Mouse (Mus musculus) erythroblast, adult 5-6 weeks (primary cell): ENCODE data around the gene Pi4k2a. TPM values are rescaled to one million over a fixed set of nuclear protein-coding genes. Genes with fewer than 3 reads are reported as not detected.
A peak's percentile ranks its signal among the peaks of the same experiment; 100 is the strongest.

Source experiments
- ATAC-seq: replicated peaks from 2 replicates; pipeline ENCODE4 v1.8.0; 2016; ENCODE audit warnings: moderate number of reproducible peaks, mild to moderate bottlenecking, moderate TSS enrichment, inconsistent platforms; ENCODE audit not compliant: poor library complexity, low FRiP score, severe bottlenecking
- total RNA-seq, 2 experiments: library from RNA; stranded (forward) in 1 of 2; stranded (reverse) in 1 of 2; fragments of 150-400 nt in 1 of 2; fragments of 200-764, 138-1000 nt in 1 of 2; gene quantifications; 2 replicates each; pipeline versions ENCODE4 v1.2.3 to v1.2.4; 2015 to 2017; ENCODE audit warnings: low replicate concordance in 2 of 2

The Pi4k2a gene
- total RNA-seq, 2 experiments from 2014 or later = 3.4 to 4.0 TPM

GRCm38 (mm10) chr19:42151990-42152389 lies 61.7 kb downstream of the Pi4k2a start:
- peak; percentile 76 for ATAC-seq

DNA sequence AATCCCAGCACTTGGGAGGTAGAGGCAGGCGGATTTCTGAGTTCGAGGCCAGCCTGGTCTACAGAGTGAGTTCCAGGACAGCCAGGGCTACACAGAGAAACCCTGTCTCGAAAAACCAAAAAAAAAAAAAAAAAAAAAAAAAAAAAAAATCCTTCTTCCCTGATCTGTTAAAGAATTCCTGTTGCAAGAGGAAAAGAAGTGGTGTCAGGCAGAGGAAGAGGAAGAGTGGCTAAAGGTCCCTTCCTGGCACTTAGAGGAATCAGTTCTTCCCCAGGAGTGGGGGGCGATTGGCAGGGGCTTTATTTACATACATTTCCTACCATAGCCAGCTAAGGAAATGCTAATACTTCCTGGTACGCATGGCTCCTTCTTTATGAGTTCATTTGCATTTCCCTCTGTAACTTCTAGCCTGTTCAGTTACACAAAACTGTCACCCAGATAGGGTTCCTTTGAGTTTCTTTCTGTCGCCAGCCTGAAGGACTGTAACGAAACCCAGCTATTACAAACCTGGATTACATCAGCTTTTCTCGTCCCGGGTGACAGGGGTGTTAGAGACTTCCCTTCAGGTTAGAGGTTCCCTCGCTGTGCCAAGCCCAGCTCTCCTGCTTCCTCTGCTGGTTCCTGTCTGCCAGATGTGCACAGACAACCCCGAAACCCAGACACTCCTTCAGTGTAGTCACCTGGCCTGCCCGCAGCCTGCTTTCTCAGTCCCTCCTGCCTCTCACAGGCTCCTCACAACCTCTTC lies 67.4 kb downstream of the Pi4k2a start:
- ATAC-seq = no peak

DNA sequence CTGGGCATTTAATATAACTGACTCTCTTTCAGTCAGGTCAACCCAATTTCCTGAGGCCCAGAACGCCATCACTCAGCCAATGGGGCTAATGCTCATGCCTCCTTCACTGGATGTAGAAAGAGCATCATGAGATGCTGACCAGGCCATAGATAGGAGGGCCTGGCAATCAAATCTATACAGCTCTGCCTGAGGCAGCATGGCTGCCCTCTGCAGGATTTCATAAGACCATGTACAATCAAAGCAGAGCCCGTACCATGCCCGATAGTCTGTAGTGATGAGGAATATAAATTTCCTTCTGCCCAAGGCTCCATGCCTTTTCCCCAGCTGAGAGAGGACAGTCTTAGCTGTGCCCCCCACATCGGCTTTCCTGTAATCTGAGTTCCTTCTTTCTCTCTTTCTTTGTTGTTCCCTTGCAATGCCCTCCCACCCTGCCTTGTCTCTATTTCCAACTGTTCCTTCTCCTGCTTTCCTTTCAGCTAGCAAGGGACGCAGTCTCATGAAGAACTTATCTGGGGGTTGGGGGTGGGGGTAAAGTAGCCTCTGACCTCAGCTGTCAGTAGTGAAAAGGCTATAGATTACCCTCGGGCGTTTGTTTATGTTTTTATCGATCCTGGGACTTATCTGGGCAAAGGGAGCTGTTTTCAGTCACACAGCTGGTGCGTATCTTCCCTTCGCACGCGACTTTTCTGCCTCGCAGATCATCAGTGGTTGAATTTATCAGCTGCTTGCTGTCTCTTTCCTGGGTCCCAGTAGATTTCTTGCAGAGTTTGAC lies 68.2 kb downstream of the Pi4k2a start:
- 0 out of 2 replicates have a peak, but pooled peaks have one; percentile 46 for ATAC-seq

GRCm38 (mm10) chr19:42163764-42164163 lies 73.5 kb downstream of the Pi4k2a start, which contains the start of gene Zfyve27:
TSS of gene Zfyve27 (plus strand) at chr19:42163951.
- no peak for ATAC-seq

DNA sequence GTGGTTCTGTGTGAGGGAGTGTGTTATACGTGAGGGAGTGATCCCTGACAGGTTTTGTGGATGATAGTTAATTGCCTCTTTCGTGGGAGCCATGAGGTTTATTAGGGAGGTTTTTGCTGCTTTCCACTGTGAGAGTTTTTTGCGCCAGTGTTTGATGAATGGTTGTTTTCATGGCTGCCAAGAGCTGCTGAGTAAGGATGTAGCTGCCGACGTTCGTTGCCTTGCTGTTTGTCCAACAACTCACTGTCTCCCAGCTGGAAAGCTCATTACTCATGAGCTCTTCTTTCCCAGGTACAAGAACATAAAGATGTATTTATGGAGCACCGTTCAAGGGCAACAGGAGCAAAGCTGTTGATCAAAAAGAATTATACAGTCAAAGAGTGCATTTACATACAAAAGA lies 73.9 kb downstream of the Pi4k2a start:
- no peak for ATAC-seq

DNA sequence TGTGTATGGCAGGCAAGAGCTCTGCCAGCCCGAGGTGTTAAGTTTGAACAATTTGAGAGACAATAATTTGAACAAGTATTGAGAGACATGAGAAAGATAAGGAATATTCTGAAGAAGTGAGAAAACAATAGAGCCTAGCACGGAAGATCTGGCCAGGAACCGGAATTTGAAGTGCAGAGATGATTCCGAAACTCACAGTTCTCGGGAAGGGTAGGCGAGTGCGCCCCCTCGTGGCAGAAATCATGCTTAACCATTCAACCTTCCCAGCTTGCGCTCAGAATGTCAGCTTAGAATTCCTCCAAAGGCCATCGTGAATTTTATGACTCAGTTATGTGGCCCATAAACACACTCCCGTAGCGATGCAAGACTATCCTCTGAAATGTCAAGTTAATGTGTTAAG lies 75.9 kb downstream of the Pi4k2a start:
- ATAC-seq = peak; percentile 47

- ATAC-seq = no peak
These were observed 76.5 kb downstream of the Pi4k2a start for GRCm38 (mm10) chr19:42166766-42167165.

- ATAC-seq = no peak
These were observed 77.2 kb downstream of the Pi4k2a start for GRCm38 (mm10) chr19:42167489-42167888.

GRCm38 (mm10) chr19:42169322-42169975 lies 79.2 kb downstream of the Pi4k2a start:
- ATAC-seq = no peak

DNA sequence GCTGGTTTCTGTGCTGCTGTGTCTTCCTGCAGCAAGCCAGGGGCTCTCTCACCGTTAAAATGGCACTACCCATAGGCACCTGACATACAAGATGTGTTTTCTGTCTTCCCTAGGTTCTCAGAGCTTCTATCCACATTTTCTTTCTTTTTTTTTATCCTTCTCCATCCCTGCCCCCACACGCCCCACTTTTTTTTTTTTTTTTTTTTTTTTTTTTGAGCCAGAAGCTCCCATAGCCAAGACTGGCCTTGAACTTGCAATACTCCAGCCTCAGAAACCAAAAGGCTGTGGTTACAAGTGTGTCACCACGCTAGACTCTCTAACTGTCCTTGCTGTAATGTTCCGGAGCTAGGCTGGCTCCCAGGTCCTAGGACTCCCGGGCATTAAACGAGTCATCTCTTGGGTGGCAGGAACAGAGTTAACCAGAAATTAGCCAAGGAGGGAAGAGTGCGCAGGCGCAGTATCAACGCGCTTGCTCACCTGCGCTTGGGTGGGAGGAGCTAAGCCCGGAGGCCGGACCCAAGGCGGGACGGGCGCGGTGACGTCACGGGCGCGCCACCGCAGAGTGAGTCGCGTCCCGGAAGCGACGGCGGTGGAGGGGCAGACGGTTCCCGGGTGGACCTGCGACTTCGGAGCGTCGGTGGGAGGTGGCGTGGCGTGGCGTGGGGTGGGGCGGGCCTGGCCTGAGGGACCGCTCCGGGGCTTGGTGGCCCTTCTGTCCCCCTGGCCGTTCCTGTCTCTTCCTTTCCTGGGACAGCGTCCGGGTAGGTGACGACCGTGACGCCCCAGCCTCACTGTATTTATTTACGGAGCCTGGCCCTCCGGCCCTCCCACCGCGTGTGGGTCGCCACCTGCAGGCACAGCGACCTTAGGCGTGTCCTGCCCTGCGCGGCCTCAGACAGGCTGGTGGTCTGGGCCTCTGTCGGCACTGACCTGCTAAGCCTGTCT lies 80.0 kb downstream of the Pi4k2a start:
- peak; percentile 91 for ATAC-seq

Other genes with a start within 250 kb of the Pi4k2a start
- 2.3 and 4.8 TPM in 2 replicates for gene Frat2, start 242.3 kb upstream of the Pi4k2a start, total RNA-seq (2015; ENCODE audit: low replicate concordance)
- 3.6 and 11.0 TPM in 2 replicates for gene Frat2, start 242.3 kb upstream of the Pi4k2a start, total RNA-seq (2017; ENCODE audit: low replicate concordance)
- 0.63 and 2.9 TPM in 2 replicates for gene Rrp12, start 194.3 kb upstream of the Pi4k2a start, total RNA-seq (2015; ENCODE audit: low replicate concordance)
- gene Rrp12, start 194.3 kb upstream of the Pi4k2a start, total RNA-seq (2017; ENCODE audit: low replicate concordance) = 2.4 and 2.6 TPM in 2 replicates
- gene Pgam1, start 178.5 kb upstream of the Pi4k2a start, total RNA-seq (2015; ENCODE audit: low replicate concordance) = 154 and 190 TPM in 2 replicates
- 58.1 and 69.4 TPM in 2 replicates for gene Pgam1, start 178.5 kb upstream of the Pi4k2a start, total RNA-seq (2017; ENCODE audit: low replicate concordance)
- 14.0 and 14.6 TPM in 2 replicates for gene Exosc1, start 157.0 kb upstream of the Pi4k2a start, total RNA-seq (2015; ENCODE audit: low replicate concordance)
- 12.8 and 14.1 TPM in 2 replicates for gene Exosc1, start 157.0 kb upstream of the Pi4k2a start, total RNA-seq (2017; ENCODE audit: low replicate concordance)
- gene Zdhhc16, start 157.0 kb upstream of the Pi4k2a start, total RNA-seq (2015; ENCODE audit: low replicate concordance) = 20.2 and 22.6 TPM in 2 replicates
- gene Zdhhc16, start 157.0 kb upstream of the Pi4k2a start, total RNA-seq (2017; ENCODE audit: low replicate concordance) = 6.4 and 19.0 TPM in 2 replicates
- gene Mms19, start 109.3 kb upstream of the Pi4k2a start, total RNA-seq (2015; ENCODE audit: low replicate concordance) = 10.0 and 27.0 TPM in 2 replicates
- gene Mms19, start 109.3 kb upstream of the Pi4k2a start, total RNA-seq (2017; ENCODE audit: low replicate concordance) = 3.5 and 13.9 TPM in 2 replicates
- gene Ubtd1, start 108.7 kb upstream of the Pi4k2a start, total RNA-seq (2015; ENCODE audit: low replicate concordance) = 1.9 and 3.7 TPM in 2 replicates
- gene Ubtd1, start 108.7 kb upstream of the Pi4k2a start, total RNA-seq (2017; ENCODE audit: low replicate concordance) = 2.4 and 3.7 TPM in 2 replicates
- gene Ankrd2, start 54.5 kb upstream of the Pi4k2a start, total RNA-seq (2015; ENCODE audit: low replicate concordance) = not detected in 2 replicates
- gene Ankrd2, start 54.5 kb upstream of the Pi4k2a start, total RNA-seq (2017; ENCODE audit: low replicate concordance) = not detected in 2 replicates
- 0.63 TPM in 1 of 2 replicates, not detected in the other for gene Hoga1, start 44.9 kb upstream of the Pi4k2a start, total RNA-seq (2015; ENCODE audit: low replicate concordance)
- not detected in 2 replicates for gene Hoga1, start 44.9 kb upstream of the Pi4k2a start, total RNA-seq (2017; ENCODE audit: low replicate concordance)
- not detected in 2 replicates for gene 4933411K16Rik, start 38.2 kb upstream of the Pi4k2a start, total RNA-seq (2015; ENCODE audit: low replicate concordance)
- gene 4933411K16Rik, start 38.2 kb upstream of the Pi4k2a start, total RNA-seq (2017; ENCODE audit: low replicate concordance) = 0.42 TPM in 1 of 2 replicates, not detected in the other
- gene Morn4, start 4.1 kb upstream of the Pi4k2a start, total RNA-seq (2015; ENCODE audit: low replicate concordance) = not detected in 2 replicates
- not detected in 2 replicates for gene Morn4, start 4.1 kb upstream of the Pi4k2a start, total RNA-seq (2017; ENCODE audit: low replicate concordance)
- 5.2 TPM in 1 of 2 replicates, not detected in the other for gene Avpi1, start 38.6 kb downstream of the Pi4k2a start, total RNA-seq (2015; ENCODE audit: low replicate concordance)
- gene Avpi1, start 38.6 kb downstream of the Pi4k2a start, total RNA-seq (2017; ENCODE audit: low replicate concordance) = 0.34 TPM in 1 of 2 replicates, not detected in the other
- 3.8 and 5.9 TPM in 2 replicates for gene Marveld1, start 56.9 kb downstream of the Pi4k2a start, total RNA-seq (2015; ENCODE audit: low replicate concordance)
- 3.2 and 5.3 TPM in 2 replicates for gene Marveld1, start 56.9 kb downstream of the Pi4k2a start, total RNA-seq (2017; ENCODE audit: low replicate concordance)
- gene Zfyve27, start 73.5 kb downstream of the Pi4k2a start, total RNA-seq (2015; ENCODE audit: low replicate concordance) = 3.8 and 8.1 TPM in 2 replicates
- gene Zfyve27, start 73.5 kb downstream of the Pi4k2a start, total RNA-seq (2017; ENCODE audit: low replicate concordance) = 12.0 and 22.6 TPM in 2 replicates
- not detected in 2 replicates for gene Sfrp5, start 111.8 kb downstream of the Pi4k2a start, total RNA-seq (2015; ENCODE audit: low replicate concordance)
- gene Sfrp5, start 111.8 kb downstream of the Pi4k2a start, total RNA-seq (2017; ENCODE audit: low replicate concordance) = not detected in 2 replicates
- gene Golga7b, start 157.1 kb downstream of the Pi4k2a start, total RNA-seq (2015; ENCODE audit: low replicate concordance) = not detected in 2 replicates
- gene Golga7b, start 157.1 kb downstream of the Pi4k2a start, total RNA-seq (2017; ENCODE audit: low replicate concordance) = not detected in 2 replicates